Mouse (Mus musculus) erythroblast, embryonic 14.5 days (primary cell): ENCODE results near the gene Bud13.

Source experiments
- GATA1 ChIP-seq: IDR thresholded peaks from 2 replicates; pipeline ENCODE4 v1.6.1; 2012; ENCODE audit warnings: low read length, inconsistent platforms, mixed read lengths
- TAL1 ChIP-seq: IDR thresholded peaks from 3 replicates; pipeline ENCODE4 v1.6.1; 2012; ENCODE audit warnings: low read length, inconsistent platforms, mixed read lengths

- TF ChIP-seq GATA1 (no peak), TAL1 (no peak)
Observed at GRCm38 (mm10) chr9:46272677-46273454, 9.9 kb upstream of the Bud13 start, which contains the start of gene Zpr1.
